ENCODE assay signal across 9 mouse cellular contexts in genomic region chr16:35360593-35360992, GRCm38 (mm10). TPM values are rescaled to one million over a fixed set of nuclear protein-coding genes. Genes with fewer than 3 reads are reported as not detected.
DNase-seq lines count a peak whose midpoint lies in the region; ATAC-seq and TF ChIP-seq lines count a peak whose summit lies in the region.
"Had no signal": no experiment of that assay in that cellular context is flagged by ENCODE, and none has a peak within 500 bp of the region (broad histone marks: within the 10 kb centered on the region; RNA-seq: fewer than 3 reads in every experiment).

No protein-coding gene starts in this region.

- peaks cover under 1% of the 10 kb centered on the region; the same call in 1 of the 2 replicates for H3K36me3 ChIP-seq in midbrain, postnatal 0 days (ENCODE audit: insufficient read depth, low read length)
- H3K36me3 ChIP-seq in testis, adult 2 months (ENCODE audit: control insufficient read depth, insufficient read depth, low read length) = peaks cover 4% of the 10 kb centered on the region
- H3K36me3 ChIP-seq: embryonic facial prominence, embryonic 12.5 days had no signal

- no peak overlapping the region for H3K27ac ChIP-seq in midbrain, postnatal 0 days (ENCODE audit: low read depth, low read length)
- H3K27ac ChIP-seq in testis, adult 2 months (ENCODE audit: control insufficient read depth, insufficient read depth, low read depth, low read length) = no peak overlapping the region
- H3K27ac ChIP-seq: embryonic facial prominence, embryonic 12.5 days had no signal

- H3K9me3 ChIP-seq in midbrain, postnatal 0 days (ENCODE audit: low read length) = no peaks in the 10 kb centered on the region
- H3K9me3 ChIP-seq: embryonic facial prominence, embryonic 12.5 days had no signal

- no peak for TF ChIP-seq POLR2A in testis, adult 2 months (IDR thresholded peaks at IDR 0.05; ENCODE audit: control insufficient read depth, low read depth, low read length)

- no peak for ATAC-seq in midbrain, postnatal 0 days (ENCODE audit: low FRiP score)

- H3K4me1 ChIP-seq in midbrain, postnatal 0 days (ENCODE audit: insufficient read depth, low read length) = no peaks in the 10 kb centered on the region
- H3K4me1 ChIP-seq in testis, adult 2 months (ENCODE audit: control insufficient read depth, insufficient read depth, low read length) = peaks cover 2% of the 10 kb centered on the region

- TF ChIP-seq CTCF in midbrain, postnatal 0 days (IDR thresholded peaks at IDR 0.05) = peak; percentile 72
- peak; percentile 77 for TF ChIP-seq CTCF in testis, adult 2 months (IDR thresholded peaks at IDR 0.05; ENCODE audit: control insufficient read depth, insufficient read depth, insufficient replicate concordance, low read depth, low read length)

- no peak overlapping the region for H3K9ac ChIP-seq in midbrain, postnatal 0 days (replicated peaks; ENCODE audit: low read length, poor library complexity, severe bottlenecking)
- H3K9ac ChIP-seq: embryonic facial prominence, embryonic 12.5 days had no signal

- H3K27me3 ChIP-seq in midbrain, postnatal 0 days (ENCODE audit: insufficient read depth, low read length) = no peaks in the 10 kb centered on the region
- no peaks in the 10 kb centered on the region for H3K27me3 ChIP-seq in testis, adult 2 months (ENCODE audit: control insufficient read depth, insufficient read depth, low read length)
- H3K27me3 ChIP-seq: embryonic facial prominence, embryonic 12.5 days had no signal

- no peak overlapping the region for H3K4me2 ChIP-seq in midbrain, postnatal 0 days (ENCODE audit: low read depth, low read length, poor library complexity, severe bottlenecking)
- H3K4me2 ChIP-seq: embryonic facial prominence, embryonic 12.5 days had no signal

- no peak overlapping the region for H3K4me3 ChIP-seq in midbrain, postnatal 0 days (ENCODE audit: low read depth, low read length)
- peak overlapping the region; percentile 59 for H3K4me3 ChIP-seq in testis, adult 2 months (ENCODE audit: control insufficient read depth, low read depth, low read length)
- H3K4me3 ChIP-seq: embryonic facial prominence, embryonic 12.5 days had no signal

- DNase-seq in gastrocnemius, adult 18-20 months (ENCODE audit: low spot score) = peak; percentile 20
- no peak for DNase-seq in gastrocnemius, postnatal 25 days
- DNase-seq in B cell, adult 2 months = peak; percentile 80 to 82
- peak; percentile 69 for DNase-seq in adrenal gland, postnatal 10 days
- DNase-seq in embryo, embryonic 11.5 days (ENCODE audit: low read depth, low spot score) = peak; percentile 36
- DNase-seq in layer of hippocampus, postnatal 10 days (ENCODE audit: low spot score in 2 of 2) = peak; percentile 40 to 48
- peak; percentile 36 for DNase-seq in midbrain, postnatal 0 days (ENCODE audit: low spot score)

- WGBS in midbrain, postnatal 0 days = 32% methylated on average over 6 of the region's 6 CpGs

RNA-seq across cellular contexts. Expression of gene Sec22a, which starts 3.1 kb away (rescaled TPM):
- 1 to 10 TPM; 4.1 to 5.4 TPM for total RNA-seq in gastrocnemius, adult 18-20 months (2021)
- 1 to 10 TPM; 6.2 to 6.3 TPM for total RNA-seq in gastrocnemius, postnatal 25 days (2021)
- 10 to 100 TPM; 22.8 to 27.8 TPM for total RNA-seq in adrenal gland, postnatal 10 days (2021)
- 10 to 100 TPM; 16.2 to 21.5 TPM for total RNA-seq in layer of hippocampus, postnatal 10 days (2021)
- total RNA-seq in midbrain, postnatal 0 days (2014; rRNA removed) = 17.3 and 22.4 TPM in 2 replicates
- 36.7 and 39.9 TPM in 2 replicates for polyA plus RNA-seq in midbrain, postnatal 0 days (2015; fragmentation: Nextera tagmentation; extraction: Ambion mirVana)
- 23.0 and 29.9 TPM in 2 replicates for polyA plus RNA-seq in testis, adult 2 months (2012; rRNA removed)
